Comparison of ENCODE assay signal across 25 mouse cellular contexts in genomic region chr5:93178616-93179015, GRCm38 (mm10). TPM values are rescaled to one million over a fixed set of nuclear protein-coding genes. Genes with fewer than 3 reads are reported as not detected.
DNase-seq lines count a peak whose midpoint lies in the region; ATAC-seq lines count a peak whose summit lies in the region.
"Had no signal": no experiment of that assay in that cellular context is flagged by ENCODE, and none has a peak within 500 bp of the region (broad histone marks: within the 10 kb centered on the region; RNA-seq: fewer than 3 reads in every experiment).

No protein-coding gene starts in this region.

- H3K36me3 ChIP-seq in hindbrain, embryonic 10.5 days = peaks cover 87% of the 10 kb centered on the region

- peak; percentile 47 for ATAC-seq in frontal cortex, adult (ENCODE audit: low TSS enrichment)
- ATAC-seq: hindbrain, postnatal 0 days; intestine, embryonic 15.5 days; midbrain, embryonic 16.5 days; Patski had no signal

- H3K27me3 ChIP-seq in hindbrain, embryonic 10.5 days (ENCODE audit: insufficient read depth, poor library complexity, severe bottlenecking) = no peaks in the 10 kb centered on the region
- H3K27me3 ChIP-seq: heart, embryonic 15.5 days; hindbrain, embryonic 12.5 days; intestine, embryonic 15.5 days; limb, embryonic 13.5 days; neural tube, embryonic 12.5 days; Patski had no signal

- no peaks in the 10 kb centered on the region for H3K9me3 ChIP-seq in hindbrain, embryonic 10.5 days
- H3K9me3 ChIP-seq: heart, embryonic 10.5 days; heart, embryonic 15.5 days; hindbrain, embryonic 12.5 days; intestine, embryonic 15.5 days; limb, embryonic 13.5 days; neural tube, embryonic 12.5 days had no signal

- no peaks in the 10 kb centered on the region for H3K4me1 ChIP-seq in hindbrain, embryonic 10.5 days (replicated peaks)
- H3K4me1 ChIP-seq: heart, embryonic 10.5 days; heart, embryonic 15.5 days; hindbrain, embryonic 12.5 days; intestine, embryonic 15.5 days; limb, embryonic 13.5 days; neural tube, embryonic 12.5 days had no signal

- no peak for DNase-seq in frontal cortex, postnatal 25 days (ENCODE audit: low spot score in 2 of 2)
- DNase-seq in layer of hippocampus, adult 18-20 months (ENCODE audit: low spot score in 2 of 2) = peak; percentile 59 to 75
- no peak for DNase-seq in layer of hippocampus, postnatal 10 days (ENCODE audit: low spot score in 2 of 2)
- peak; percentile 72 for DNase-seq in layer of hippocampus, adult 9-11 months
- peak; percentile 12 for DNase-seq in telencephalon, adult 2 months (ENCODE audit: low read depth, low spot score)
- no peak for DNase-seq in spleen, postnatal 10 days (ENCODE audit: low spot score in 2 of 2)
- no peak for DNase-seq in hindbrain, embryonic 10.5 days (ENCODE audit: low spot score)
- DNase-seq: adrenal gland, postnatal 25 days; cerebellum, adult 2 months; cerebellum, postnatal 14 days; gastrocnemius, postnatal 10 days; kidney, postnatal 25 days; lung, postnatal 36 days; thymus, adult 18-20 months; thymus, postnatal 25 days had no signal

- 88% methylated on average over 6 of the region's 6 CpGs for WGBS in hindbrain, embryonic 10.5 days

- H3K4me3 ChIP-seq in hindbrain, embryonic 10.5 days = no peak overlapping the region
- H3K4me3 ChIP-seq: heart, embryonic 10.5 days; heart, embryonic 15.5 days; hindbrain, embryonic 12.5 days; intestine, embryonic 15.5 days; limb, embryonic 13.5 days; neural tube, embryonic 12.5 days had no signal

- no peak overlapping the region for H3K27ac ChIP-seq in hindbrain, embryonic 10.5 days
- H3K27ac ChIP-seq: heart, embryonic 10.5 days; heart, embryonic 15.5 days; hindbrain, embryonic 12.5 days; hindbrain, postnatal 0 days; intestine, embryonic 15.5 days; limb, embryonic 13.5 days; neural tube, embryonic 12.5 days had no signal

RNA-seq across cellular contexts. Expression of gene Ccni, which starts 27.7 kb away (rescaled TPM):
- 100 to 1,000 TPM; 248 to 262 TPM for total RNA-seq in layer of hippocampus, adult 18-20 months (2021)
- 100 to 1,000 TPM; 358 to 363 TPM for total RNA-seq in layer of hippocampus, postnatal 10 days (2021)
- polyA plus RNA-seq in hindbrain, embryonic 10.5 days (2016; fragmentation: Nextera tagmentation; extraction: Ambion mirVana) = 115 and 118 TPM in 2 replicates

RNA-seq across cellular contexts. Expression of gene 2010109A12Rik, which starts 27.7 kb away (rescaled TPM):
- total RNA-seq in layer of hippocampus, adult 18-20 months (2021) = under 1 TPM; 0.84 to 0.86 TPM
- 1 to 10 TPM in 1 of 2 experiments, under 1 TPM in 1; 0.87 to 1.1 TPM for total RNA-seq in layer of hippocampus, postnatal 10 days (2021)
- 2.3 and 2.6 TPM in 2 replicates for polyA plus RNA-seq in hindbrain, embryonic 10.5 days (2016; fragmentation: Nextera tagmentation; extraction: Ambion mirVana)
- total RNA-seq: hindbrain, postnatal 0 days had no signal

Comparison
In these comparisons a context has a peak if more than half of its experiments do, and no peak if none do; other contexts are left out.
1. DNase-seq: peak in layer of hippocampus, adult 18-20 months (2 of 2), layer of hippocampus, adult 9-11 months (single experiment) and telencephalon, adult 2 months (single experiment); none in frontal cortex, postnatal 25 days (0 of 2), layer of hippocampus, postnatal 10 days (0 of 2), spleen, postnatal 10 days (0 of 2) and hindbrain, embryonic 10.5 days (single experiment).